Mouse (Mus musculus) splenic B cell, adult 2 months (primary cell): Measurements from ENCODE around the gene Mylpf.
A peak's percentile ranks its signal among the peaks of the same experiment; 100 is the strongest.

ENCODE experiments used
- DNase-seq: peaks from one replicate; pipeline ENCODE4 v3.0.0-alpha.2; 2011; ENCODE audit warnings: low read depth, low spot score
- H3K27me3 ChIP-seq: 2 replicates; pipeline ENCODE4 v1.6.1; 2012; ENCODE audit warnings: mild to moderate bottlenecking, low read length, moderate library complexity, mixed read lengths; ENCODE audit not compliant: control insufficient read depth, poor library complexity, insufficient read depth, severe bottlenecking
- H3K36me3 ChIP-seq: 2 replicates; pipeline ENCODE4 v1.6.1; 2012; ENCODE audit warnings: mild to moderate bottlenecking, low read length, moderate library complexity, mixed read lengths; ENCODE audit not compliant: control insufficient read depth, poor library complexity, insufficient read depth, severe bottlenecking

Mylpf gene

GRCm38 (mm10) chr7:127213930-127214329, 5.2 kb downstream of the Mylpf start:
- DNase-seq, result no peak
- H3K27me3 ChIP-seq, result no peaks in the 10 kb centered on the region
- no peaks in the 10 kb centered on the region; the same call in 1 of the 2 replicates for H3K36me3 ChIP-seq

GRCm38 (mm10) chr7:127214521-127214920, 5.8 kb downstream of the Mylpf start:
- Histone ChIP-seq H3K27me3 (no peaks in the 10 kb centered on the region), H3K36me3 (no peaks in the 10 kb centered on the region; the same call in 1 of the 2 replicates)

GRCm38 (mm10) chr7:127214981-127215871, 6.5 kb downstream of the Mylpf start:
- Histone ChIP-seq H3K27me3 (no peaks in the 10 kb centered on the region), H3K36me3 (no peaks in the 10 kb centered on the region; the same call in 1 of the 2 replicates)
- DNase-seq, result peak; percentile 83

More at GRCm38 (mm10) chr7:127214521-127214920, 5.8 kb downstream of the Mylpf start:
- no peak for DNase-seq

DNA sequence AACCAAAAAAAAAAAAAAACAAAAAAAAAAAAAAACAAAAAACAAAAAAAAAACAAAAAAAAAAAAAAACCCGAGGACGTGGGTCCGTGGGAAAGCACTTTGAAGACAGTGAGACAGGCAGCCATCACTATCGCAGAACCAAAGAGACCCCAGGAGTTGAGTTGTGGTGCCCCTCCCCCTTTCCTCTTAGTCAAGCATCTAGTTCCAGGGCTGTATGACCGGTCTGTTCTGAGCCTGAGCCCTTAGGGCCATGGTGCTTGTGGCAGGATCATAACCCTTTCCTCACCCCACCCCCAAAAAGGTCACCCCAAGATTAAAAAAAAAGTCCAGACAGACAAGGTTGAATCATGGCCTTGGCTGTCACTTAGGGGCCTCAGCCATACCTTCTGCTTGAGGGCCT, 7.6 kb downstream of the Mylpf start:
- DNase-seq, result no peak
- H3K36me3 ChIP-seq, result no peaks in the 10 kb centered on the region; the same call in 1 of the 2 replicates
- H3K27me3 ChIP-seq, result no peaks in the 10 kb centered on the region

GRCm38 (mm10) chr7:127217475-127217874, 8.8 kb downstream of the Mylpf start:
- DNase-seq, result no peak
- no peaks in the 10 kb centered on the region for H3K27me3 ChIP-seq
- no peaks in the 10 kb centered on the region; the same call in 1 of the 2 replicates for H3K36me3 ChIP-seq

DNA sequence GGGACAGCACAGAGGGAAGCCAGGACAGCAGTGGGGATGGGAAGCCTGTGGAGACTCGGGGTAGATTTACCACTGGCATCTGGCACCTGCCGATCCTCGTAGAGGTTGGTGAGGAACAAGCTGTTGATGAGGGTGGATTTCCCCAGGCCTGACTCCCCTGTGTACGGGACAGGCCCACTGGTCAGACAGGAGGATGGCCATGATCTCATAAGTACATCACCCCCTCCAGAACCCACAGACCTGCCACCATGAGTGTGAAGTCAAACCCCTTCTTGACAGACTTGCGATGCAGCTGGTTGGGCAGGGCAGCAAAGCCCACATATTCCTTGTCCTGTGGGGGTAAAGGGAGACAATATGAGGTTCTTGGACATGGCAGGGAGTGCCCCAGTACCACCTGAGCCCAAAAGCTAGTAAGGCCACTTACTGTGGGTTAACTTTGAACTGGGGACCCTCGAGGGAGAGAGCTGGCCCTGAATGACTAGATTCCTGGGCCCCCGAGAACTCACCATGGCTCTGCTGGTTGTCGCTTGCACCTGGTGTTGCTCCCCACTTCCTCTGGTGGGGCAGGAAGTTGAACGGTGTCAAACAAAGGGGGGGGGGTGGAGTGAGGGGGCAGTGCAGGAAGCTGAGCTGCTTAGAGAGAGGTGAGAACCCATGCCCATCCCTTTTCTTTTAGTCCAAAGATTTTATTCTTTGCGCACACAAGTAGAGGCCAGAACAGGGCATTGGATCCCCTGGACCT, 9.4 kb downstream of the Mylpf start:
- Histone ChIP-seq H3K27me3 (no peaks in the 10 kb centered on the region), H3K36me3 (no peaks in the 10 kb centered on the region; the same call in 1 of the 2 replicates)
- peak; percentile 75 for DNase-seq

- Histone ChIP-seq H3K27me3 (no peaks in the 10 kb centered on the region), H3K36me3 (no peaks in the 10 kb centered on the region; the same call in 1 of the 2 replicates)
- no peak for DNase-seq
These were observed 10.0 kb downstream of the Mylpf start for GRCm38 (mm10) chr7:127218670-127219069.

GRCm38 (mm10) chr7:127220440-127220839, 11.8 kb downstream of the Mylpf start:
- H3K36me3 ChIP-seq, result no peaks in the 10 kb centered on the region; the same call in 1 of the 2 replicates
- no peaks in the 10 kb centered on the region for H3K27me3 ChIP-seq
- DNase-seq, result peak; percentile 25

GRCm38 (mm10) chr7:127223106-127223505, 14.4 kb downstream of the Mylpf start:
- DNase-seq, result no peak
- no peaks in the 10 kb centered on the region for H3K36me3 ChIP-seq
- no peaks in the 10 kb centered on the region for H3K27me3 ChIP-seq

GRCm38 (mm10) chr7:127223515-127224478, 15.1 kb downstream of the Mylpf start:
- no peaks in the 10 kb centered on the region for H3K36me3 ChIP-seq
- no peak for DNase-seq
- H3K27me3 ChIP-seq, result no peaks in the 10 kb centered on the region

- no peak for DNase-seq
- H3K27me3 ChIP-seq, result no peaks in the 10 kb centered on the region
- no peaks in the 10 kb centered on the region for H3K36me3 ChIP-seq
These were observed 15.9 kb downstream of the Mylpf start for GRCm38 (mm10) chr7:127224616-127225015.

DNA sequence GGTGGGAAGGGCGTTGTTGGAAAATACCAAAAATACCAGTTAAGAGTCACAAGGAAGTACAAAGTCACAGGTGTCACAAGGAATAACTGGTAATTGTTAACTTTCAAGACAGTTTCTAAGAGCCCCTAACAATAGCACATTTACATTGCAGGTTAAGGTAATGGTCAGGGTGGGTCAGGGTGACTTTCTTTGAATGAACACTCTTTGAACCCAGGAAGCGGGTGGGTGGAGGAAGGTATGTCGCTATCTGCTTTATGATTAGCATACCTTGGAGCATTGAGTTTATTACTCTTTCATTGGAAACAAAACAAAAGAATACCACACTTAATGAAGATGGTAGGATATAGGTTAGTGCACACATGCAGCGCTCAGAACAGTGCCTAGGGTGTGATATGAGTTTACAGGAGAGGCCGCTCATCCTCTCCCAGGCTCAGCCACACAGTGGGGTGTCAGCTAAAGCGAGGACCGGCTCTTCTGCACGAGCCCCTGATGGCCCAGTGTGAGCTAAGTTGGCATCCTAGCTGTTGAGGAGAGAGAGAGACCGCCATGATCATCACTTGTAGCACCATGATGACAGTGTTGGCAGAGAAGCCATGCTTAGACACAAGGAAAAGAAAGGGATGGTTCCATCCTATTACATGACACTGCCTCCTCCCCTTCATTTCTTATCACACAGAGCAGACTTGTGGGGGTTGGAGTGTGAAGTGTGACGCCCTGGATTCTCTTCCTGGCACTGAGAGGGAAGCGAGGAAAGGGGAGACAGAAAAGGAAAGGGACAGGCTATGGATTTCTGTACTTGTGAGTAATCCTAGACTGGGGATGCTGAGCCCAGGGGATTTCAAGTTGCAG, 16.7 kb downstream of the Mylpf start:
- Histone ChIP-seq H3K36me3 (no peaks in the 10 kb centered on the region), H3K27me3 (no peaks in the 10 kb centered on the region)
- DNase-seq, result no peak

- Histone ChIP-seq H3K27me3 (no peaks in the 10 kb centered on the region), H3K36me3 (no peaks in the 10 kb centered on the region)
- DNase-seq, result peak; percentile 92
These were observed 20.1 kb downstream of the Mylpf start for GRCm38 (mm10) chr7:127228615-127229303.
